ENCODE assay signal across 1 mouse cellular context in the genomic region with DNA sequence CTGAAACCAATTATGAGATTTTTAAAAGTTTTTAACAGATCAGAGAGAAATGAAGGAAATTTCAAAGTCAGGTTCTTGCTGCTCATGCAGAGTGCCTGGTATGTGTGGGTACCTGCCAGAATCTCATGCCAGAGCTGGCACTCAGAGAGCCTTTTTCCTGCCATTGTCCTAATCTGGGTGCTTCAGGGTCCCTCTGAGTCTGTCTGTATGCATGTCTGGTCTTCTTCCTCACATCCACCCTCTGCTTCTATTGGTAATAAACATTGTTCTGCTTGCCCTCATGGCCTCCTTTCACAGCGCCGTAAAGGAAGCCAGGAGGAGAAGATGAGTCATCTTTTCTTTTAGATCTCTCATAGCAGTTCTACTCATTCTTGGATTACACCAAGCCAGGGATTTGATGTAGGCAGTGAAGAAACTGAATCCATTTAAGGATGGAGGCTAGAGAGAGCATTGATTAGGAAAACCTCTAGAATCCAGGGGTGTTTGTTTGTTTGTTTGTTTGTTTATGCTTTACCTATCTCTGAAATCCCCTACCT.
TF ChIP-seq lines count a peak whose summit lies in the region.

No protein-coding gene starts in this region.

TF ChIP-seq in CH12.LX, 34 proteins besides CTCF, POLR2A, EP300 and RAD21:
- TF ChIP-seq SIN3A (IDR thresholded peaks at IDR 0.05; ENCODE audit: low read length) = no peak
- TF ChIP-seq ZMIZ1 (IDR thresholded peaks at IDR 0.05; ENCODE audit: low read depth, low read length) = no peak
- no peak for TF ChIP-seq USF2 (conservative IDR thresholded peaks at IDR 0.05; ENCODE audit: low read depth, low read length)
- TF ChIP-seq ZNF384 (IDR thresholded peaks at IDR 0.05; ENCODE audit: low read depth, low read length) = no peak
- TF ChIP-seq GABPA (IDR thresholded peaks at IDR 0.05; ENCODE audit: insufficient replicate concordance, low read depth, low read length) = no peak
- no peak for TF ChIP-seq MEF2A (IDR thresholded peaks at IDR 0.05; ENCODE audit: borderline replicate concordance, low read depth, low read length)
- TF ChIP-seq ZKSCAN1 (IDR thresholded peaks at IDR 0.05; ENCODE audit: borderline replicate concordance, low read depth, low read length) = no peak
- no peak for TF ChIP-seq RCOR1 (conservative IDR thresholded peaks at IDR 0.05; ENCODE audit: low read depth, low read length)
- no peak for TF ChIP-seq IRF4 (IDR thresholded peaks at IDR 0.05; ENCODE audit: low read depth, low read length)
- no peak for TF ChIP-seq SMC3 (IDR thresholded peaks at IDR 0.05; ENCODE audit: low read depth, low read length)
- TF ChIP-seq POLR2AphosphoS2 (IDR thresholded peaks at IDR 0.05; ENCODE audit: low read depth, low read length) = no peak
- no peak for TF ChIP-seq ELF1 (IDR thresholded peaks at IDR 0.05; ENCODE audit: low read depth, low read length)
- TF ChIP-seq PAX5 (IDR thresholded peaks at IDR 0.05; ENCODE audit: low read length) = no peak
- no peak for TF ChIP-seq USF1 (IDR thresholded peaks at IDR 0.05; ENCODE audit: low read depth, low read length)
- TF ChIP-seq ETS1 (conservative IDR thresholded peaks at IDR 0.05; ENCODE audit: low read depth, low read length) = no peak
- TF ChIP-seq MAZ (IDR thresholded peaks at IDR 0.05; ENCODE audit: low read depth, low read length) = no peak
- no peak for TF ChIP-seq NRF1 (IDR thresholded peaks at IDR 0.05; ENCODE audit: low read depth, low read length)
